Mouse (Mus musculus) olfactory bulb, adult 2 months (tissue): ENCODE measurements at regions not wholly inside any gene's neighbourhood (a gene's known extent, or its start where the extent isn't known, plus 50 kb on each side); places are given as distances from the start of the nearest gene placed in this dataset.

ENCODE experiments used
- CTCF ChIP-seq: fragments of 200-500 bp; IDR thresholded peaks from 2 replicates; pipeline ENCODE4 v1.5.1; 2012; ENCODE audit warnings: low read depth, mild to moderate bottlenecking, low read length, moderate library complexity; ENCODE audit not compliant: insufficient read depth
- POLR2A ChIP-seq: fragments of 200-500 bp; IDR thresholded peaks from 2 replicates; pipeline ENCODE4 v1.6.1; 2012; ENCODE audit warnings: mild to moderate bottlenecking, low read depth, low read length, moderate library complexity; ENCODE audit not compliant: insufficient read depth

DNA sequence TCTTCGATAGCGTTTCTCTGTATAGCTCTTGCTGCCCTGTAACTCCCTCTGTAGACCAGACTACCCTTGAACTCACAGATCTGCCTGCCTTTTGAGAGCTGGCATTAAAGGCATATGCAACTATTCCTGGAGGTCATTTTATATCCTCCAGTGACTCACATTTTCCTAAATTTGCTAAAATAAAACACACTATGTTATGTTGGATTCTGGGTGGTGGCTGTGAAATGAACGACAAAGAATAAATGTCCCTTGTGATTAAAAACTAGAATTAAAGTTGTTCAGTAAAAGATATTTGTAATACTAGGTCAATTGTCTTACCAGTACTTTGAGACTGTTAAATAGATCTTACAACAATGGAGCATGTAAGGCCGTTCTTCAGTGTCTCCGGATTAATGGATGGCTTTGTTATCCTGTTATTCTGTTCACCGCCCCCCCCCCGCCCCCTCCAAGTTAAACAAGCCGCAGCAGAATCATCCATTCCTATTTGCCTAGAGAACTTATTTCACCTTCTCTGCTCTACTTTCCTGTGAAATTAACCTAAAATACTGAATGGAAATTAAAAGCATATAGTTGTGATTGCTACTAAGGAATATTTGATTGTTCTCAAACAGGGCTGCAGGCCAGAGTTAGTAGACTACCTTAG is 240.4 kb downstream of the Mef2c start:
- TF ChIP-seq POLR2A (no peak), CTCF (no peak)
